Mouse (Mus musculus): ENCODE results near the gene Mgst2.

DNA sequence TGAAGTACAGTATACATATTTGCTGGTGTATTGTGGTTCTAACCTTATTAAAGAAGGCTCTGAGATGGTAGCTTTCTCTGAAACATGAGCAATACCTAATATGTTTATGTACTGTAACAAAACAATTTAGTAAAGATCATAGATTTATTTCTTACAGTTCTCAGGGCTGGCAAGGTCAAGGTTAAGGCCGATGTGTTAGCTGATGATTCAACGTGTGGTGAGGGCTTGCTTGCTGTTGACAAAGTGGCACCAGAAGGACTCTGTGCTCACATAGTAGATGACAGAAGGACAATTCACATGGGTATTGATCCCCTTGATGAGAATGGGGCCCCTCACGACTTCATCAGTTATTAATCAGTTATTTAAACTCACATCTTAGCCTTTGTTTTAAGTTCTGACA, 32.4 kb upstream of the Mgst2 start:
- TF ChIP-seq CTCF (IDR thresholded peaks at IDR 0.05; ENCODE audit: low read depth) (no peak), EP300 (IDR thresholded peaks at IDR 0.05; ENCODE audit: low read depth) (no peak)

Data from heart, postnatal 0 days (tissue).